Mouse (Mus musculus) erythroblast, embryonic 14.5 days (primary cell): Measurements from ENCODE around the gene Pcsk7.

ENCODE experiments used
- GATA1 ChIP-seq: IDR thresholded peaks from 2 replicates; pipeline ENCODE4 v1.6.1; 2012; ENCODE audit warnings: low read length, inconsistent platforms, mixed read lengths
- TAL1 ChIP-seq: IDR thresholded peaks from 3 replicates; pipeline ENCODE4 v1.6.1; 2012; ENCODE audit warnings: low read length, inconsistent platforms, mixed read lengths

DNA sequence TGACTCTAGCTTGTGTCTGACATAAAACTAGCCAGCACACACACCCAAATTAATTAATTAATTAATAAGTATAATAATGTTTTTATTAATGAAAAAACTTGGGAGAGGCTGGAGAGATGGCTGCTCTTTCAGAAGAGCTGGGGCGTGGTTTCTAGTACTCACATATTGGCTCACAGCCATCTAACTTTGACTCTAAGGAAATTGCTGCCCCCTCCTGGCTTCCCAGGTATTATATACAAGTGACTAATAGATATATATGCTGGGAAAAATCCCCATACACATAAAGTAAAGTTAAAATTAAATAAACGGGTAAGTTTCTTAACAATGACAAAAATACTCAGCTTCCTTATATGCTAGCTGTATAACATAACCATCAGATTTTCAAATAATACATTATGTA, 28.4 kb upstream of the Pcsk7 start:
- TF ChIP-seq GATA1 (no peak), TAL1 (no peak)
